Mouse (Mus musculus): Measurements from ENCODE around the gene Pgam5. TPM values are rescaled to one million over a fixed set of nuclear protein-coding genes. Genes with fewer than 3 reads are reported as not detected.

The Pgam5 gene
- total RNA-seq (2021) = 10 to 100 TPM; 60.0 to 65.1 TPM

DNA sequence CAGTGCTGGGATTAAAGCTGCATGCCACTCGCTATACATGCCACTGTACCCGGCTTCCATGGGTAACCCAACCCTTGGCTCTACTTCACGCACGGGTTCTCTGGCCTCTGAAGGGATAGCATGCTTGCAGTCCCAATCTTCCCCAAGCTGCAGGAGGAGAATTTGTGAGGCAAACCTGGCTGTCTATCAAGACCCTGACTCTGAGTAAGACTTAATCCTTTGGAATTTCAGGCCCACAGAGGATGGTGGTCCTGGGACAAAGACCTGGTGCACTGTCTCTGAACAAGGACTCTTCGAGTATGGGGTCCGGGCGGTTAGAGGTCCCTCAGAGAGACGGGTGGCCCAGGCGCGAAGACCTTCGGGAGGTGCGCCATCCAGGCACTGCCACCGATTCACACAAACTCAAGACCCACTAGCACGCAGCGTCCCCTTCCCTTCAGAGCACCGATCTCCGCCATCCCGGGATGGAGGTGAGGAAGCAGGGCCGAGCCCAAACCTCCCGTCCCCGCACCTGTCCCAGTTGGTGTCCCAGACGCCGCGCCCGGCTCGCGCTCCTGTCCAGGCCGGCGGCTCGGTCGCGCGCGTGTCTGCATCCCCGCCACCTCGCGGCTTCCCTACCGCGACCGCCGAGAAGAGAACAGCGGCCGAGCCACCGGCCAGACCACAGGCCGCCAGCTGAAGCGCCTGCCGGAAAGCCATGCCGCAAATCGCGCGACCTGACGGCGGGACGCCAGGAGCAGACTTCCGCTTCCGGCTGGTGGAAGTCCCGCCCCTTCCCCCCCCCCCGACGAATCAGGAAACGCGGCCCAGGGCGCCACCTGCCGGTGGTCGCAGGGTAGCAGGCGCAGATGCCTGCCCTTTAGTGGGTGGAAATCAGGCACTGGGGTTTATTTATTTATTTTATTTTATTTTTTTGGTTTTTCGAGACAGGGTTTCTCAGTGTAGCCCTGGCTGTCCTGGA lies at the start of gene Pgam5:
Gene Pgam5, minus strand, starts transcription at position 773 of the 961 bp plus-strand sequence.
- DNase-seq (ENCODE audit: low spot score in 2 of 2) = peak; percentile 87 to 88
- intact Hi-C loops (cut with DNase I) = no loop called here

DNA sequence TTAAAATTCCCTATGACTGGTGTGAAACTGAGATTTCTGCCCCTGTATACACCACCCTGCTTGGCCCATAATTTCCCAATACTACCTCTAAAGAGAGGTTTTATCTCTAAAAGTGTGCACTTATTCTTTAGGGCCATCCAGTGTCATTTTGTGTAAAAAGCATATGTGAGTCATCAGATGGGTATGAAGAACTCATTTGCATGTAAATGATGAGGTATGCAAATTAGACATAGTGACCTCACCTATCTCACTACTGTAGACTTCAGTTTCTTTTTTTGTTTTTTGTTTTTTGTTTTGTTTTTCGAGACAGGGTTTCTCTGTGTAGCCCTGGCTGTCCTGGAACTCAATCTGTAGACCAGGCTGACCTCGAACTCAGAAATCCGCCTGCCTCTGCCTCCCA lies 43.4 kb upstream of the Pgam5 start:
- no peak for DNase-seq (ENCODE audit: low spot score in 2 of 2)
- intact Hi-C loops (cut with DNase I) = no loop called here

GRCm38 (mm10) chr5:110308861-110309260 lies 39.1 kb upstream of the Pgam5 start:
- intact Hi-C loops (cut with DNase I) = no loop called here
- DNase-seq (ENCODE audit: low spot score in 2 of 2) = no peak

DNA sequence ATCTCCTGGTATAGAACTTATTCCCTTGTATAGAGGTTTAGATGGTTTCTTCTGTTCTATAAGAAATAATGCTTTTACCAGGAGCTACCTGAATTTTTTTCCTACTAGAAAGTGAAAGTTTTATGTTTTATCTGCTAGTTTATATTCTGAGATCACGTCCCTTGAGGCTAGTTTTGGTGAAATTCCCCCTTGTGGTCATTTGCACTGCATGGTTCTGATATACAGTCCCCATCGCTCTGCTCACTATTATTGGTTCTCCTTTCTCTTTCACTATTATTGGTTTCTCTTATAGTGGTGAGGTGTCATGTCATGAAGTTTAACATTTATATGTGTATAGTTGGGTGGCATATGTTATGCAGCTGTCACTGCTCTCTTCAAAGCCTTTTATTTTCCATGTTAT lies 30.9 kb upstream of the Pgam5 start:
- intact Hi-C loops (cut with DNase I) = no loop called here
- DNase-seq (ENCODE audit: low spot score in 2 of 2) = no peak

GRCm38 (mm10) chr5:110296637-110297036 lies 26.9 kb upstream of the Pgam5 start:
- intact Hi-C loops (cut with DNase I) = no loop called here
- DNase-seq (ENCODE audit: low spot score in 2 of 2) = no peak

GRCm38 (mm10) chr5:110291649-110292048 lies 21.9 kb upstream of the Pgam5 start:
- intact Hi-C loops (cut with DNase I) = no loop called here
- no peak for DNase-seq (ENCODE audit: low spot score in 2 of 2)

DNA sequence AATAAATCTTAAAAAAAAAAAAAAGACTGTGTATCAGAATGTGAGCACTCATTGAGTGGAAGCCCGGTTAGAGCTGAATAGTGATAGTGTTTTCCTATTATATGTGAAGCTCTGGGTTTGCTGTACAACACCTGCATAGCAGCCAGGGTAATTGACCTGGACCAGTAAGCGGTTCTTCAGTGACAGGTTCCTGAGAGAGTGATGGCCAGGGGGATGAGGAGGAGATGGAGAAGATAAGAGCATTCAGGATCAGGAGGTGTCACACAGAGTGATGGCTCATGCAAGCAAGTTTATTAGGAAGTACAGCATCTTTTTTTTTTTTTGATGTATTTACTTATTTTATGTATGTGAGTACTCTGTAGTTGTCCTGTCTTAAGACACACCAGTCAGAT lies 17.4 kb upstream of the Pgam5 start:
- DNase-seq (ENCODE audit: low spot score in 2 of 2) = no peak
- intact Hi-C loops (cut with DNase I) = no loop called here

- no peak for DNase-seq (ENCODE audit: low spot score in 2 of 2)
- intact Hi-C loops (cut with DNase I) = no loop called here
Measured at GRCm38 (mm10) chr5:110286446-110287083, 16.9 kb upstream of the Pgam5 start.

DNA sequence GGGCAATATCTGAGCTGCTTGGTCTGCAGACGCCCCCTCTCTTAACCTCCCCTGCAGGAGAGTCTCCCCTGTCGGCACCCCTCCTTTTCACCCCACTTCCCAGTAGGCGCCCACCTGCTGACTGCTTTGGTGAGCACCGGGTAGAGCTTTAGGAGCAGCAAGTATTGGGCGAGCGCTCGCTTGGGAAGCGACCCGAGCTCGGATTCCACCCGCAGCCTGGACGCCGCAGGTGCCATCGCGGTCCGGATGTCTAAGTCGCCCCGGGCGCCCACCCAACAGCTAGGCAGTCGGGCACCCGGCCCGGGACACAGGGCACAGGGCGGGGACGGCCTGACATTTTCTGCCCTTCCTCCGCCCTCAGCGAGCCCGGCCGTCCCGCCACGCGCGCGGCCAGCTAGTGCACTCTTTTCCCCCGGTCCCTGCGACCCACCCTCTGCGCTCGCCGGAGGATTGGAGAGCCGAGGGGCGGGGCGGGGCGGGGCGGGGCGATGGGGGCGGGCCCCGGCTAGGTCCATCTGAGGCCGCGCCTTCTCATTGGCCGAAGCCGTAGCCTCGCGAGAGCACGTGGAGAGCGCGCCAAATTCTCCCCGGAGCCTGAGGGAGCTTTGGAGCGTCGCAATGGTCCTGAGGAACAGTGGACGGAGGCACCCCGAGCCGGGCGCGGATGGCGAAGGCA lies 16.2 kb upstream of the Pgam5 start, which contains the start of the genes Pxmp2 and Pole:
Gene Pxmp2, minus strand, starts transcription at position 417 of the 676 bp plus-strand sequence.
Gene Pole, plus strand, starts transcription at position 537 of the 676 bp plus-strand sequence.
- DNase-seq (ENCODE audit: low spot score in 2 of 2) = peak; percentile 84 to 85
- intact Hi-C loops (cut with DNase I) = no loop called here

DNA sequence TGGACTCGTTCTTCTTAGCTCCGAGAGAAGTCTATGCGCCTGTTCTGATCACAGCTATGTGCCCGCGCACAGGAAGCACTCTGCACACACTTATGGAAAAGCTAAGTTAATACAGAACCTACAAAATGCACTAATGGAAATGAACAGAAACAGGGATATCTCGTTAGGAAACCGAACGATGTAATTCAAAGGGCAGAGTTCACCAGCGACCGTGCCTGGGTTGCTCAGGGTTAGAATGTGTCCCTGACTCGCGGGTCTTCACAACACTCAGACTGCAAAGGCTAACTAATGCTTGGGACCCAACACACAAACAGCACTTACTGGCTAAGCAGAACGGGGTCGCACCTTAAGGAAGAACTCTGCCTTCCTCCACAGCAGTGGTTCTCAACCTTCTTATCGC lies 15.4 kb upstream of the Pgam5 start:
- intact Hi-C loops (cut with DNase I) = no loop called here
- no peak for DNase-seq (ENCODE audit: low spot score in 2 of 2)

- intact Hi-C loops (cut with DNase I) = no loop called here
Measured at GRCm38 (mm10) chr5:110284536-110284935, 14.8 kb upstream of the Pgam5 start.

DNA sequence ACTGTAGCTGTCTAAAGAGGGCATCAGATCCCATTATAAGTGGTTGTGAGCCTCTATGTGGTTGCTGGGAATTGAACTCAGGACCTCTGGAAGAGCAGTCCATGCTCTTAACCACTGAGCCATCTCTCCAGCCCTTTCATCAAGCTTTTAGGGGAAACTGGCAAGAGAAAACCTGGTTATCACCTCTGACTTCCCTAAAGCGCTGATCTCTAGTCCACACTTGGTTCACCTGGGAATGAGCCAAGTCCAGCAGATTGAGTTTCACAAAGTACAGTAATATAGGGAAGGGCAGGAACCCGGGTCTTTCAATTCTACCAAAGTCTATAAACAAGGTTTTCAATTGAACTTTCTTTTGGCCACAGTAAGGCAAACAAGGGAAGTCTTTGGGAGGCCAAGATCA lies 12.3 kb upstream of the Pgam5 start:
- no peak for DNase-seq (ENCODE audit: low spot score in 2 of 2)
- intact Hi-C loops (cut with DNase I) = no loop called here

More at GRCm38 (mm10) chr5:110284536-110284935, 14.8 kb upstream of the Pgam5 start:
- DNase-seq (ENCODE audit: low spot score in 2 of 2) = peak in 1 of 2 experiments; percentile 6

DNA sequence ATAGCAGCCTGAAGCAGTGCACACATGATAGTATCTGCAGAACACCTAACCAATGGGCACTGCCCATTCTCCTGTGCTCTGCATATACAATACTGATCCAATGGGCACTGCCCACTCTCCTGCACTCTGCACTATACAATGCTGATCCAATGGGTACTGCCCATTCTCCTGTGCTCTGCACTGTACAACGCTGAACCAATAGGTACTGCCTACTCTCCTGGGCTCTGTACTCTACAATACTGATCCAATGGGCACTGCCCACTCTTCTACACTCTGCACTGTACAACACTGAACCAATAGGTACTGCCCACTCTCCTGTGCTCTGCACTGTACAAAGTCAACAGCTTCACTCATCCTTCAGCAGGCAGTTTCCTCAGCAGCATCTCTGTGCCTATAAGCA lies 7.2 kb upstream of the Pgam5 start:
- intact Hi-C loops (cut with DNase I) = no loop called here
- no peak for DNase-seq (ENCODE audit: low spot score in 2 of 2)

- intact Hi-C loops (cut with DNase I) = no loop called here
- DNase-seq (ENCODE audit: low spot score in 2 of 2) = no peak
Measured at GRCm38 (mm10) chr5:110276391-110276790, 6.7 kb upstream of the Pgam5 start.

- DNase-seq (ENCODE audit: low spot score in 2 of 2) = no peak
- intact Hi-C loops (cut with DNase I) = no loop called here
Measured at GRCm38 (mm10) chr5:110274846-110275245, 5.1 kb upstream of the Pgam5 start.

DNA sequence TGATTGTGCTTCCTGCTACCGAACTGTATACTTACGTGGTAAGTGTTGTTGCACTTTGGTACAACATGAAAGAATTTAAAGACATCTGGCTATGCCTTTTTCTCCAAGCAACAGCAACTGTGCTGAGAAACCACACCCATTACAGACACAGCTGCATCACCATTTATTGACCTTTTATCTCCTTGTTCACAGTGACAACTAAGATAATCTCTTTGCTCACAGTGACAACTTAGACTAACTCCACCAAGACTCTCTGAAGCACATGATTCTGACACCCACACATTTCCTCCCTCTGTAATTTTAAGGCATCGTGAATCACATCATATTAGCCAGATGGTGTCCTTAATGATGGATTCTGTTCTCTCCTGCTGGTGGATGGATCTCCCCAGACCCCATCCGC lies 4.4 kb upstream of the Pgam5 start:
- no peak for DNase-seq (ENCODE audit: low spot score in 2 of 2)
- intact Hi-C loops (cut with DNase I) = no loop called here

DNA sequence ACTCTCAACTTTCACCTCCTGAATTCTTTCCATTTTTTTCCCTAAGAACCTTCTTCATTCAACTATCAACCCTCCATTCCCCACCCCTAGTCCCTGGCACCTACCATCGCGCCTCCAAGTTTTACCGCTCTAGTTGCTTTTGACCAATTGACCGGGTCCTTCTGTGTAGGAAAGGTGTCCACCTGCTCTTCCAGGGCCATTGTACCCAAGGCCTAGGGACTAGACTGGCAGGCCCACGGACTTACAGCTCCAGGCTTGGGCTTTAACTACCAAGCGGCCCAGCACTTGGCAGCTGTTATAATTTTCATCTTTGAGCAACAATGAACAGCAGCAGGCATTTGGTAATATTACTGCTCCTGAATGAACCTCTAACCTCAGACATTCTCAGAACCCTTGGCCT lies 529 bp upstream of the Pgam5 start:
- intact Hi-C loops (cut with DNase I) = no loop called here
- DNase-seq (ENCODE audit: low spot score in 2 of 2) = no peak

- DNase-seq (ENCODE audit: low spot score in 2 of 2) = no peak
- intact Hi-C loops (cut with DNase I) = no loop called here
Measured at GRCm38 (mm10) chr5:110266941-110267340, 2.8 kb downstream of the Pgam5 start.

DNA sequence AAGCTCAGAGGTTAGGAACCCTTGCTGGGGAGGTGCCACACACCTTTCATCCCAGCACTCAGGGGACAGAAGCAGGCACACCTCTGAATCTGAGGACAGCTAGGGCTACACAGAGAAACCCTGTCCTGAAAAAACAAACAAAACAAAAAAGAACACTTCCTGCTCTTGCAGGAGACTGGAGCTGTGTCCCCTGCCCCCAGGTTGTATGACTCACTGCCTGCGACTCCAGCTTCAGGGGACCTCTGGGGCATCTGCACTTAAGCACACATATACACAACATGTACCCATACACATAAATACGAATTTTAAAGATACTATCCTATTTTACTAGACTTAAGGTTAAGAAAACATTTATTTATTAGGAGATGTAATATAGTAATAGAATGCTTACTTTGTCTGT lies 25.6 kb downstream of the Pgam5 start:
- DNase-seq (ENCODE audit: low spot score in 2 of 2) = no peak
- intact Hi-C loops (cut with DNase I) = no loop called here

GRCm38 (mm10) chr5:110232346-110232745 lies 37.4 kb downstream of the Pgam5 start:
- DNase-seq (ENCODE audit: low spot score in 2 of 2) = no peak
- intact Hi-C loops (cut with DNase I) = no loop called here

Measured in left cerebral cortex, postnatal 25 days (tissue).